Mouse (Mus musculus) hematopoietic stem cell, adult 5-6 weeks (primary cell): ENCODE data around the gene Reps2. TPM values are rescaled to one million over a fixed set of nuclear protein-coding genes. Genes with fewer than 3 reads are reported as not detected.

Source experiments
- ATAC-seq, 2 experiments: fragments of 125-278 bp in 1 of 2; replicated peaks in 1 of 2; 2 replicates each; pipeline ENCODE4 v1.8.0; 2016 to 2017; ENCODE audit warnings: inconsistent platforms in 2 of 2, mild to moderate bottlenecking in 2 of 2, moderate number of reproducible peaks in 2 of 2, low read depth in 1 of 2, moderate TSS enrichment in 1 of 2; ENCODE audit not compliant: low FRiP score in 2 of 2, poor library complexity in 2 of 2, severe bottlenecking in 2 of 2, insufficient read depth in 1 of 2, low TSS enrichment in 1 of 2
- total RNA-seq: library from RNA; stranded (forward); fragments of 172-1452, 232-1000 nt; gene quantifications from 2 replicates; pipeline ENCODE4 v1.2.3, GENCODE M21; 2017

Gene Reps2
- total RNA-seq, 1 experiment from 2014 or later, result 0.94 TPM

- no peak for ATAC-seq
Observed at GRCm38 (mm10) chrX:162606113-162606512, 37.3 kb downstream of the Reps2 start.

- ATAC-seq, result no peak
Observed at GRCm38 (mm10) chrX:162599666-162600065, 43.8 kb downstream of the Reps2 start.

- ATAC-seq, result no peak
Observed at GRCm38 (mm10) chrX:162591005-162591801, 52.2 kb downstream of the Reps2 start.

- no peak for ATAC-seq
Observed at GRCm38 (mm10) chrX:162590145-162590790, 53.2 kb downstream of the Reps2 start.

GRCm38 (mm10) chrX:162589173-162589805 lies 54.2 kb downstream of the Reps2 start:
- ATAC-seq, result no peak

- no peak for ATAC-seq
Observed at GRCm38 (mm10) chrX:162584349-162584748, 59.1 kb downstream of the Reps2 start.

GRCm38 (mm10) chrX:162580521-162580920 lies 62.9 kb downstream of the Reps2 start:
- no peak for ATAC-seq

GRCm38 (mm10) chrX:162568439-162568838 lies 75.0 kb downstream of the Reps2 start:
- no peak for ATAC-seq

GRCm38 (mm10) chrX:162565501-162565900 lies 77.9 kb downstream of the Reps2 start:
- no peak for ATAC-seq

- no peak for ATAC-seq
Observed at GRCm38 (mm10) chrX:162556459-162556841, 87.0 kb downstream of the Reps2 start.

- ATAC-seq, result no peak
Observed at GRCm38 (mm10) chrX:162555729-162556458, 87.6 kb downstream of the Reps2 start.

GRCm38 (mm10) chrX:162554513-162554912 lies 88.9 kb downstream of the Reps2 start:
- ATAC-seq, result no peak

GRCm38 (mm10) chrX:162552383-162552782 lies 91.1 kb downstream of the Reps2 start:
- ATAC-seq, result no peak

- ATAC-seq, result no peak
Observed at GRCm38 (mm10) chrX:162545037-162545436, 98.4 kb downstream of the Reps2 start.

GRCm38 (mm10) chrX:162542576-162543227 lies 100.7 kb downstream of the Reps2 start:
- ATAC-seq, result peak; percentile 42 to 46; a peak in 3 of 4 replicates

- ATAC-seq, result no peak
Observed at GRCm38 (mm10) chrX:162541961-162542360, 101.5 kb downstream of the Reps2 start.

- ATAC-seq, result peak in 1 of 2 experiments; percentile 62; a peak in 3 of 4 replicates
Observed at GRCm38 (mm10) chrX:162531016-162531415, 112.4 kb downstream of the Reps2 start.
